Mouse (Mus musculus): ENCODE measurements at regions not wholly inside any gene's neighbourhood (a gene's known extent, or its start where the extent isn't known, plus 50 kb on each side); places are given as distances from the start of the nearest gene placed in this dataset.

- no peak overlapping the region for H3K9ac ChIP-seq
- ATAC-seq (ENCODE audit: low FRiP score, low read depth): peak; percentile 56; the same call in 1 of the 2 replicates
- no peaks in the 10 kb centered on the region for H3K9me3 ChIP-seq
- WGBS: 49% methylated on average over 3 of the region's 3 CpGs
- H3K36me3 ChIP-seq: no peaks in the 10 kb centered on the region
- H3K4me1 ChIP-seq: no peaks in the 10 kb centered on the region
- H3K4me2 ChIP-seq (replicated peaks): no peak overlapping the region
- no peak overlapping the region for H3K27ac ChIP-seq
- H3K4me3 ChIP-seq: no peak overlapping the region
- no peaks in the 10 kb centered on the region for H3K27me3 ChIP-seq (replicated peaks)
Measured at GRCm38 (mm10) chr10:113161486-113161885, 232.7 kb upstream of the Atxn7l3b start.

- H3K9ac ChIP-seq: no peak overlapping the region
- 76% methylated on average over 5 of the region's 5 CpGs for WGBS
- no peaks in the 10 kb centered on the region for H3K9me3 ChIP-seq
- no peak for ATAC-seq (ENCODE audit: low FRiP score, low read depth)
- no peaks in the 10 kb centered on the region for H3K4me1 ChIP-seq
- H3K4me3 ChIP-seq: no peak overlapping the region
- no peak overlapping the region for H3K27ac ChIP-seq
- H3K27me3 ChIP-seq (replicated peaks): no peaks in the 10 kb centered on the region
- no peaks in the 10 kb centered on the region for H3K36me3 ChIP-seq
- no peak overlapping the region for H3K4me2 ChIP-seq (replicated peaks)
Measured at GRCm38 (mm10) chr10:113160055-113160454, 231.3 kb upstream of the Atxn7l3b start.

DNA sequence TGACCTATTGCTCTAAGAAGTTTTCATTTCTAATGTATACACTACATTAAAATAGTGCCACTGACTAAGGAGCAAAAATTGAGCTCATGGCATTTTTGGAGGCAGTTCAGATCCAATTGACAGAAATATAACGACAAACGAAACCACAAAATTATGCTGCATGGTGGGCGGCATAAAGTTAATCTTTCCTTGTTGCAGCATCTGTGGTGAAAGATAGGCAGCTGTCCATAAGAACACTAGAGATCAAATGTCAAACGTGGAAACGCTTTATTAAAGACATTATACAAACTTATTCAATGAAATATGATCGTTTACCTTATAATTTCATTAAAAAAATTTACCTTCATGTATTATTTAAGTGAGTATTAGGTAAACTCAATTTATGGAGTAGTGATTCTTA is 230.2 kb upstream of the Atxn7l3b start:
- Histone ChIP-seq H3K9me3 (no peaks in the 10 kb centered on the region), H3K9ac (no peak overlapping the region), H3K36me3 (no peaks in the 10 kb centered on the region), H3K27me3 (replicated peaks) (no peaks in the 10 kb centered on the region), H3K4me3 (no peak overlapping the region), H3K4me1 (no peaks in the 10 kb centered on the region), H3K27ac (no peak overlapping the region), H3K4me2 (replicated peaks) (no peak overlapping the region)
- ATAC-seq (ENCODE audit: low FRiP score, low read depth): no peak
- WGBS: 87% methylated on average over 6 of the region's 6 CpGs

DNA sequence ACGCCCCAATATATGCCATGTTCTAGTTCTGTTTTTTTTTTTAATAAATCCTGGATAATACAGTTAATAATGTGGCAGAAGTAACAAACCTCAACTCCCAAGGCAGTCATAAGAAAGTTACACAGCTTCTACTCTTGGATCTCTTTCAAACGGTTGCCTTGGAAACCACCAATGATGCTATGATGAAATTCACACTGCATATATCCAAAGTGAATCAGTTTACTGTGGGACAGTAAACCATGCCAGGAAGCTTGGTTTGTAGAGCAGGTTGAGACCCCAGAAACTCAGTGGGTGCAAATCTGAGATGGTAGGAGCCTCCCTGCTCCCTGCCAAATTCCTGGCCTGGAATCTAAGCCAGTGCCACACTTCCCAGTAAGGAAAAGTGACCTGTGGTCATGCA is 212.8 kb upstream of the Atxn7l3b start:
- Histone ChIP-seq H3K27ac (no peak overlapping the region), H3K4me2 (replicated peaks) (no peak overlapping the region)
- WGBS: 82% methylated on average over 2 of the region's 2 CpGs

GRCm38 (mm10) chr10:113114999-113115398 is 186.2 kb upstream of the Atxn7l3b start:
- ATAC-seq (ENCODE audit: low FRiP score, low read depth): no peak
- WGBS: 95% methylated on average over 1 of the region's 1 CpGs
- no peaks in the 10 kb centered on the region for H3K36me3 ChIP-seq
- no peaks in the 10 kb centered on the region for H3K9me3 ChIP-seq
- H3K27me3 ChIP-seq (replicated peaks): no peaks in the 10 kb centered on the region
- no peaks in the 10 kb centered on the region for H3K4me1 ChIP-seq
- no peak overlapping the region for H3K27ac ChIP-seq
- no peak overlapping the region for H3K4me2 ChIP-seq (replicated peaks)
- no peak overlapping the region for H3K9ac ChIP-seq
- H3K4me3 ChIP-seq: no peak overlapping the region

More for the DNA sequence above, 212.8 kb upstream of the Atxn7l3b start:
- no peak for ATAC-seq (ENCODE audit: low FRiP score, low read depth)
- Histone ChIP-seq H3K4me1 (no peaks in the 10 kb centered on the region), H3K27me3 (replicated peaks) (no peaks in the 10 kb centered on the region), H3K9ac (no peak overlapping the region), H3K36me3 (no peaks in the 10 kb centered on the region), H3K4me3 (no peak overlapping the region), H3K9me3 (0 out of 2 replicates have a peak, but pooled peaks cover 7% of the 10 kb centered on the region)

GRCm38 (mm10) chr10:113105771-113106430 is 177.1 kb upstream of the Atxn7l3b start:
- H3K9me3 ChIP-seq: no peaks in the 10 kb centered on the region
- no peaks in the 10 kb centered on the region for H3K27me3 ChIP-seq (replicated peaks)
- H3K4me2 ChIP-seq (replicated peaks): no peak overlapping the region
- H3K27ac ChIP-seq: no peak overlapping the region
- ATAC-seq (ENCODE audit: low FRiP score, low read depth): no peak
- H3K9ac ChIP-seq: no peak overlapping the region
- no peaks in the 10 kb centered on the region for H3K36me3 ChIP-seq
- 25% methylated on average over 1 of the region's 1 CpGs for WGBS
- H3K4me1 ChIP-seq: no peaks in the 10 kb centered on the region
- no peak overlapping the region for H3K4me3 ChIP-seq

DNA sequence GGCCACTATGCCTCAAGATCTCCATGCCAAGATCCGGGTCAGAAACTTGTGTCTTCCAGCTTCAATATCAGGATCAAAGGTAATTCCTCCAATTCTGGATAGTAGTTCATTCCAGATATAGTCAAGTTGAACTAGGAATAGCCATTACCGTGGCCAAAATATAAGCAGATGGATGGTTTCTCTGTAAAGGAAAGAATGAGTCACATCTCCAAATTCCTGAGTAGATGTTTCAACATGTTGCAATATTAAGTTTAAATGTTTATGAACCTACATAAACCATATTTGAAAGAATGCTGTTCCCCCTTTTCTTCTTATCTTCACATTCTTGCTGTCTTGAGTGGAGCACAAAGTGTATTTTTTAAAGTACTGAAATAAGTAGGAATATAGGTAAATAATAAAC is 176.5 kb upstream of the Atxn7l3b start:
- Histone ChIP-seq H3K4me2 (replicated peaks) (no peak overlapping the region), H3K36me3 (no peaks in the 10 kb centered on the region), H3K9ac (no peak overlapping the region), H3K27ac (no peak overlapping the region), H3K4me1 (no peaks in the 10 kb centered on the region), H3K9me3 (no peaks in the 10 kb centered on the region), H3K27me3 (replicated peaks) (no peaks in the 10 kb centered on the region), H3K4me3 (no peak overlapping the region)
- ATAC-seq (ENCODE audit: low FRiP score, low read depth): no peak
- WGBS: 91% methylated on average over 2 of the region's 2 CpGs
